Mouse (Mus musculus) bone marrow, adult 2 months (tissue): ENCODE results near the gene 1810055G02Rik. TPM values are rescaled to one million over a fixed set of nuclear protein-coding genes. Genes with fewer than 3 reads are reported as not detected.

ENCODE experiments used
- H3K27ac ChIP-seq: fragments of 200-500 bp; 2 replicates; pipeline ENCODE4 v1.5.1; 2012; ENCODE audit warnings: low read depth, mild to moderate bottlenecking, control low read depth, inconsistent platforms, low read length; ENCODE audit not compliant: control insufficient read depth, poor library complexity, insufficient read depth
- H3K4me1 ChIP-seq: fragments of 200-500 bp; 2 replicates; pipeline ENCODE4 v1.6.1; 2011; ENCODE audit warnings: low read length; ENCODE audit not compliant: control insufficient read depth, insufficient read depth
- H3K4me3 ChIP-seq: fragments of 200-500 bp; replicated peaks from 2 replicates; pipeline ENCODE3; 2011; ENCODE audit warnings: mild to moderate bottlenecking, low read depth, low read length, control low read depth; ENCODE audit not compliant: control insufficient read depth
- CTCF ChIP-seq: fragments of 200-500 bp; IDR thresholded peaks from 2 replicates; pipeline ENCODE4 v1.5.1; 2011; ENCODE audit warnings: low read length, control low read depth; ENCODE audit not compliant: control insufficient read depth, insufficient read depth
- POLR2A ChIP-seq: fragments of 200-500 bp; IDR thresholded peaks from 2 replicates; pipeline ENCODE4 v1.6.1; 2011; ENCODE audit warnings: low read depth, mild to moderate bottlenecking, control low read depth, low read length, borderline replicate concordance; ENCODE audit not compliant: control insufficient read depth
- WGBS: fragments of 180-500 bp; shearing (Covaris S2); methylation state at CpG from one replicate; pipeline ENCODE4 v1.1.7; 2018; 5-methylcytosine and 5-hydroxymethylcytosine counted together
- polyA plus RNA-seq: library from polyadenylated mRNA; stranded (reverse); fragments of >200 nt; gene quantifications from 2 replicates; pipeline ENCODE4 v1.2.4, GENCODE M21; 2011; ENCODE audit warnings: low replicate concordance; ENCODE audit not compliant: missing spikeins, insufficient read depth, insufficient read length

Gene 1810055G02Rik
- polyA plus RNA-seq, 1 experiment, result 6.0 TPM

DNA sequence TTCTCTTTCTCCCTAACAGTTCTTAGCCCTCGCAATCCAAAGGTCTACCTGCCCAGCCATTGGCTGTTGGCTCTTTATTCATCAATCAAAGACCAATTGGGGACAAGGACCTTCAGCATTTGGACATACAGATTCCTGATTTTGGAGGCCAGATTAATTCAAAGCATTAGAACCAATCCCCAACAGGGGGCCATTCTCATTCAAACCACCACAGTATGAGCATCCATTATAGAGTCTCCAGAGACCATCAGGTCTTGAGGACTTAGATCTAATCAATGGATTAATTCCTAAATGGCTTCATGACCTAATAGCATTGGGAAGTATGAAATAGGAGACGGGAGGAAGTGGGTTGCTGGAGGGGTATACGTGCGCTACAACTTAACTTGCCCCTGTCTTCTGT is 5.6 kb upstream of the 1810055G02Rik start:
- 47% methylated on average over 4 of the region's 4 CpGs for WGBS
- TF ChIP-seq CTCF, result no peak
- TF ChIP-seq POLR2A, result no peak
- Histone ChIP-seq H3K4me3 (no peak overlapping the region), H3K27ac (no peak overlapping the region), H3K4me1 (peaks cover 4% of the 10 kb centered on the region)

DNA sequence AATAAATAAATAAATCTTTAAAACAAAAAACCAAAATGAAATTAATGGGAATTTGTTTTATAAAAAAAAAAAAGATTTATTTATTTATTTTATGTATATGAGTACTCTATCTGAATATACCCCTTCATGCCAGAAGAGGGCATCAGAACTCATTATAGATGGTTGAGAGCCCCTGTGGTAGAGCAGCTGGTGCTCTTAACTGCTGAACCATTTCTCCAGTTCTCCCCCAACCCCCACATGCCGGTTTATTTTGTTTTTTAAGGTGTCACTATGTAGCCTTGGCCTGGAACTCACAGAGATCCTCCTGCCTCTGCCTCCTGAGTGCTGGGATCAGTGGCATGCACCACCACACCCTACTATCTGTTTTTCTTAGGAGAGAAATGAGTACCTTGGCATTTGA is 1.8 kb upstream of the 1810055G02Rik start:
- H3K4me3 ChIP-seq, result no peak overlapping the region
- TF ChIP-seq POLR2A (no peak), CTCF (no peak)
- 12% methylated on average over 1 of the region's 1 CpGs for WGBS
- H3K27ac ChIP-seq, result no peak overlapping the region
- H3K4me1 ChIP-seq, result peaks cover 6% of the 10 kb centered on the region

DNA sequence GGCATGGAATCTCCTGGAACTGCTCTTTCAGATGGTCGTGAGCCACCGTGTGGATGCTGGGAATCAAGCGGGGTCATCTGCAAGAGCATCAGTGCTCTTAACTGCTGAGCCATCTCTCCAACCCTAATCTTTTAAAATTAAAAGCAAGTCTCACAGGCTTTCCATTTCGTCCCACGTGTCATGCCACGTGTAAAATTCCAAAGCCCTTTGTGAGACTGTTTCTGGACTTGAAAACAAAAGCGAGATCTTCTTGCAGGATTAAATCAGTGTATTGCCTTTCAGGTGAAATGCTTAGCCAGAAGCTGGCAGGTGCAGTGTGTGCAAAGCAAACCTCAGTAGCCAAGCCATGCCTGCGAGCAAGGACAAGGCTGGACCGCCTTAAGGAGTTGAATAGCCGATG is 540 bp upstream of the 1810055G02Rik start:
- Histone ChIP-seq H3K4me3 (peak overlapping the region; percentile 82), H3K4me1 (peaks cover 4% of the 10 kb centered on the region), H3K27ac (peak overlapping the region; percentile 69; the same call in 1 of the 2 replicates)
- no peak for TF ChIP-seq POLR2A
- 35% methylated on average over 10 of the region's 10 CpGs for WGBS

DNA sequence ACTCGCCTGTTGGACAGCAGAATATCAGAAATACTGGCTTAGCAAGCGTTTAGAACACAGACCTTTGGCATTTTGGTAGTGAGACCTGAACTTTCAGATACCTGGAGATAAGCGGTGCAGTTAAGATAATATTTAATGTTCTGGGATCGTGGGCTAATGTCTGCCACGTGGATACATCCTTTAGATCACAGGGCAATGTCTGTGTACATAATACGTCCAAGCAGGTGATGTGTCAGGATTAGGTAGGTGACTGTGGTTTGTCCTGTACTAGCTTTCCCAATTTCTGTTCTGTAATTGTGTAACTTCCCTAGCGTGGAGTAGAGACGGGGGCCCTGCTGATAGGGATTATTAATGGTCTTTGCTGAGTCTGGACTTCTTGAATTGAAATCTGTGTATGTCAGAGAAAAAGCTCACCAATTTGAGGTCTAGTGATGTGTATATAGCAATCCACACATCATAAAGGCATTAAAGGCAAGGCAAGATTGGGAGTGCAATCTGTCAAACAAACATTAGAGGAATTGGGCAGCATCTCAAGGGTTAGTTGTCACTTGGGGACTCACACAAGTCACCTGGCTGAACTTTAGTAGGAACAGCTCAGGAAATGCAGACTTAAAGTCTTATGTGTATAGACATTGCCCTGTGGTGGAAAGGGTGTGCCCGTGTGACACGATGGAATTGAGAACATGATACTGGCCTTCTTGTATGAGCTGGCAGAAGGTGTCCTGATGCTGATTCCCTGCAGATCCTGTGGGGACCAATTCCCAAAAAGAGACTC is 1.1 kb downstream of the 1810055G02Rik start:
- H3K4me3 ChIP-seq, result peak overlapping the region; percentile 25
- TF ChIP-seq POLR2A, result no peak
- no peak for TF ChIP-seq CTCF
- no peak overlapping the region for H3K27ac ChIP-seq
- H3K4me1 ChIP-seq, result peaks cover 4% of the 10 kb centered on the region
- WGBS, result 33% methylated on average over 10 of the region's 10 CpGs

DNA sequence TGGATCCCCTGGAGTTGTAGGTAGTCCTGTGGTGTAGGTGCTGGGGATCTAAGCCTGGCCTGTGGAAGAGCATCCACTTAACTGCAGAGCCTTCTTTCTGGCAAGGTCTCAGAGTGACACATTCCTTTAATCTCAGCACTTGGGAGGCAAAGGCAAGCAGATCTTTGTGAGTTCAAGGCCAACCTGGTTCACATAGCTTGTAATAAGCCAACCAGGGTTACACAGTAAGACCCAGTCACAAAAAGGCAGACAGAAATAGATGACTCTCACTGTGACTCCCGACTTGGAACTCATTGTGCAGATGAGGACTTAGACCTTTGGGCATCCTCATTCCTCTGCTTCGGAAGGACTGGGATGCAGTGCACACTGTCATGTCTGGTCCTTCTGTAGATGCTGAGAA is 2.3 kb downstream of the 1810055G02Rik start:
- Histone ChIP-seq H3K27ac (no peak overlapping the region), H3K4me3 (no peak overlapping the region), H3K4me1 (peaks cover 4% of the 10 kb centered on the region)
- 84% methylated on average over 2 of the region's 2 CpGs for WGBS
- TF ChIP-seq POLR2A (no peak), CTCF (no peak)

DNA sequence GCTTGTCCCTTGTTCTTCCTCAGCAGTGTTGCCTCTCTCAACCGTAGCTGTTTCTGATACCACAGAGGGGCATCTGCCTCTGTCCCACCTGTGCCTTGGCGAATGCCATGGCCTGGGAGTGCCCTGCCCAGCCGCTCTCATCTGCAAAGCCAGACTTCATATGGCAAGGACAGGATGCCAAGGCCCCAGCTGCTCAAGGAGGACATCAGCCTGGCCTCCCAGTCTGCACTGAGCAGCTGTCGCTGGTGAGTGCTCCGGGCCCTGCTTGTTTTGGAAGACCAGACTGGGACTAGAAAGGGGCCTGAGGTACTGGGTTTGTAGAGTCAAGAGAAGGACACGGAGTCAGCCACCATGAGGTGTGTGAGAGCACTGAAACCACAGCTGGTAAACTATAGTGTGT is 6.3 kb downstream of the 1810055G02Rik start:
- TF ChIP-seq POLR2A (no peak), CTCF (no peak)
- WGBS, result 93% methylated on average over 6 of the region's 6 CpGs
- no peak overlapping the region for H3K4me3 ChIP-seq
- H3K4me1 ChIP-seq, result peaks cover 3% of the 10 kb centered on the region
- no peak overlapping the region for H3K27ac ChIP-seq

DNA sequence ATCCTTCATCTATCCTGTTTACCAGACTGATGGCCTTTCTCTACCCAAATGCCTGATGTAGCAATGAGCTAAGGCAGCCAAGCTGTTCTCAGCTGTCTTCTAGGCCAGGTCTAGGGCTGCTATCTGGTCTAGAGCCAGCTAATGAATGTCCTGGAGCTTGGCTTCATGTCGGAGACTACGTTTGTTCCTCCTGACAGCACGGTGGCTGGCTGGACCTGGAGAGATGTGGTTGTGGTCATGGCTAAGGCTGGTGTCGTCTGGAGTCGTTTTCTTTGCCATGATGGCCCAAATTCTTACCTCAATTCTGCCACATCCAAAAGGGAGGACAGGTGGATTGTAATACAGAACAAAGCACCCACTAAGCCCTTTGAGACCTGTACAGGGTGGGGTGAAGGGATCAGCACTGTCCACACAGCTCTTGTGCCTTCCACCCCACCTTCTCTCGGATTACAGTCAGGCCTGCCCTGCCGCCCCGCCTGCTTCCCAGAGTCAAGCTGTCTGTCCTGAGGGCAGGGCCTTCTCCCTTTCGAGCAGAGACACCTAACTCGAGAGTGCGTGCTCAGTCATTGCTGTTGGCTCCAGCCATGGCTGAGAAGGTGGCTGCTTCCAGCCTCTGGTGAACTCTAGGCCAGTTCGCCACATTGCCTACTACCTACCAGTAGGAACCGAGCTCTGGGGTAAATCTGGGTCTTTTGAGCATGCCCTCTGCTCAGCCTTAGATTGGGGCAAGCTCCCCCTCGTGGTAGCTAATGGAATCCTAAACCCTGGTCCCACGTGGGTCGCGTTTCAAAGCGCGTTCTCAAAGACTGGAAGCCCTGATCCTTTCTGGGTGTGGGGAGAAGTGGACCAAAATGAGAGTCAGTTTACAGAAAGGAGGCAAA is 10.6 kb downstream of the 1810055G02Rik start:
- Histone ChIP-seq H3K27ac (peak overlapping the region; percentile 15; the same call in 1 of the 2 replicates), H3K4me3 (peak overlapping the region; percentile 68), H3K4me1 (peaks cover 1% of the 10 kb centered on the region)
- TF ChIP-seq POLR2A (no peak), CTCF (peak; percentile 68)
- 41% methylated on average over 19 of the region's 19 CpGs for WGBS

DNA sequence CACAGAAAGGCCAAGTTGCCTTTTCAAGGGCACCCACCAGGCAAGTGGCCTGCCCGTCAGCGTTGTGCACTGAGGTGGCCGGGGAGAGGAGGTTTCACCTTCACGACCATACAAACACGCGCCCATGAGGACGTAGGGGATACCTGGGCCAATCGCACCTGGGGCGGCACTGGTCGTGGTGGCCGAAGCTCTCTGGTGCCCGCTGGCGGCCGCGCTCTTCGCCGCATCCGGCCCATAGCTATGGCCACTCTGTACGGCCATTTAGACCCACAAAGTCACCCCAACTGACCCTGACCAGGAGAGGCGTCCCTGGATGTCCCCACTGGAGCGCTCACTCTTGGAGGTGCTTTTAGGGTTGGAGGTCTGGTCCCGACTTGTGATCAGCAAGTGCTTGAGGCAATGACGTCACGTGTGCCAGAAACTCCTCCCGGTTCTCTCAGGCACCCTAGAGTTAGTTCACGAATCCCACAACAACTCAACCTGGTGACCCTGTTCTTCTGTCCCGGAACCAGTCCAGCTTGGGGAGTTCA is 11.3 kb downstream of the 1810055G02Rik start:
- H3K4me3 ChIP-seq, result peak overlapping the region; percentile 68
- TF ChIP-seq POLR2A (0 out of 2 replicates have a peak, but pooled peaks have one; percentile 34), CTCF (peak; percentile 71)
- peak overlapping the region; percentile 46; the same call in 1 of the 2 replicates for H3K27ac ChIP-seq
- H3K4me1 ChIP-seq, result peaks cover 1% of the 10 kb centered on the region
- WGBS, result under 1% methylated on average over 27 of the region's 27 CpGs
